Comparison of ENCODE assay signal across 8 mouse cellular contexts in genomic region chr1:171360656-171361055, GRCm38 (mm10). TPM values are rescaled to one million over a fixed set of nuclear protein-coding genes. Genes with fewer than 3 reads are reported as not detected.
DNase-seq lines count a peak whose midpoint lies in the region; ATAC-seq and TF ChIP-seq lines count a peak whose summit lies in the region.

TSS of gene Klhdc9 (minus strand) at chr1:171360798.

- under 1% methylated on average over 21 of the region's 21 CpGs for WGBS in forebrain, embryonic 10.5 days
- 2% methylated on average over 21 of the region's 21 CpGs for WGBS in heart, embryonic 14.5 days
- under 1% methylated on average over 21 of the region's 21 CpGs for WGBS in kidney, postnatal 0 days
- 41% methylated on average over 21 of the region's 21 CpGs for WGBS in liver, adult 2 months

- TF ChIP-seq CTCF in kidney, postnatal 0 days (IDR thresholded peaks at IDR 0.05; ENCODE audit: low read depth): no peak
- no peak for TF ChIP-seq CTCF in liver, adult 2 months (IDR thresholded peaks at IDR 0.05; ENCODE audit: low read depth, low read length)

- H3K9me3 ChIP-seq in forebrain, embryonic 10.5 days: peaks cover 7% of the 10 kb centered on the region; the same call in 1 of the 2 replicates
- H3K9me3 ChIP-seq in heart, embryonic 14.5 days (ENCODE audit: control insufficient read depth, low read length): peaks cover 3% of the 10 kb centered on the region
- H3K9me3 ChIP-seq in kidney, postnatal 0 days (replicated peaks; ENCODE audit: low read length): no peaks in the 10 kb centered on the region

- no peaks in the 10 kb centered on the region for H3K27me3 ChIP-seq in forebrain, embryonic 10.5 days (ENCODE audit: poor library complexity, severe bottlenecking)
- H3K27me3 ChIP-seq in heart, embryonic 14.5 days (ENCODE audit: control insufficient read depth, insufficient read depth, low read length): no peaks in the 10 kb centered on the region
- no peaks in the 10 kb centered on the region for H3K27me3 ChIP-seq in kidney, postnatal 0 days (ENCODE audit: insufficient read depth, low read length)
- H3K27me3 ChIP-seq in liver, adult 2 months (ENCODE audit: control insufficient read depth, insufficient read depth, low read length): no peaks in the 10 kb centered on the region

- peak; percentile 91 for DNase-seq in CD4-positive helper T cell, adult 2 months (ENCODE audit: low read depth, low spot score)
- peak; percentile 88 for DNase-seq in c-Kit-positive CD71-positive TER-119-negative erythroid progenitor cells, embryonic 14.5 days (ENCODE audit: low read depth)
- DNase-seq in forebrain, embryonic 10.5 days (ENCODE audit: extremely low spot score, low spot score): peak; percentile 96
- peak; percentile 99 for DNase-seq in kidney, postnatal 0 days (ENCODE audit: low spot score)
- no peak for DNase-seq in liver, adult 2 months (ENCODE audit: extremely low read depth, low read depth, low spot score)
- peak; percentile 65 to 68 for DNase-seq in monocyte, adult 2 months (ENCODE audit: low read depth in 1 of 2, low spot score in 2 of 2)
- DNase-seq in spleen, postnatal 14 days (ENCODE audit: low spot score in 2 of 2): peak; percentile 70 to 90

- peaks cover 40% of the 10 kb centered on the region for H3K36me3 ChIP-seq in forebrain, embryonic 10.5 days (replicated peaks)
- peaks cover 27% of the 10 kb centered on the region for H3K36me3 ChIP-seq in heart, embryonic 14.5 days (ENCODE audit: control insufficient read depth, insufficient read depth, low read length)
- H3K36me3 ChIP-seq in kidney, postnatal 0 days (ENCODE audit: insufficient read depth, low read length): peaks cover 15% of the 10 kb centered on the region; the same call in 1 of the 2 replicates
- peaks cover 17% of the 10 kb centered on the region; the same call in 1 of the 2 replicates for H3K36me3 ChIP-seq in liver, adult 2 months (ENCODE audit: control insufficient read depth, insufficient read depth, low read length)

- H3K4me2 ChIP-seq in heart, embryonic 14.5 days (ENCODE audit: low read length): peak within 1 kb of the TSS; percentile 66
- H3K4me2 ChIP-seq in kidney, postnatal 0 days (ENCODE audit: low read length): peak within 1 kb of the TSS; percentile 82

- peak within 1 kb of the TSS; percentile 82 for H3K27ac ChIP-seq in forebrain, embryonic 10.5 days
- peak within 1 kb of the TSS in 1 of 2 experiments; percentile 63; a peak in 2 of 4 replicates for H3K27ac ChIP-seq in heart, embryonic 14.5 days (replicated peaks in 1 of 2; ENCODE audit: control insufficient read depth in 1 of 2, insufficient read depth in 1 of 2, low read depth in 2 of 2, low read length in 2 of 2)
- peak within 1 kb of the TSS; percentile 80 for H3K27ac ChIP-seq in kidney, postnatal 0 days
- no peak within 1 kb of the TSS for H3K27ac ChIP-seq in liver, adult 2 months (replicated peaks; ENCODE audit: insufficient read depth, low read depth, low read length)

- ATAC-seq in heart, embryonic 14.5 days (ENCODE audit: insufficient number of reproducible peaks, insufficient read depth, low FRiP score, low read depth): peak; percentile 83
- ATAC-seq in kidney, postnatal 0 days (replicated peaks; ENCODE audit: low FRiP score, low read depth): peak; percentile 96

- H3K4me3 ChIP-seq in forebrain, embryonic 10.5 days: peak within 1 kb of the TSS; percentile 55
- peak within 1 kb of the TSS; percentile 45 to 52 for H3K4me3 ChIP-seq in heart, embryonic 14.5 days (ENCODE audit: control insufficient read depth in 1 of 2, insufficient read depth in 1 of 2, low read depth in 1 of 2, low read length in 2 of 2)
- peak within 1 kb of the TSS; percentile 53 for H3K4me3 ChIP-seq in kidney, postnatal 0 days (replicated peaks; ENCODE audit: low read depth, low read length)
- H3K4me3 ChIP-seq in liver, adult 2 months (ENCODE audit: insufficient read depth, low read depth, low read length): peak within 1 kb of the TSS; percentile 16; the same call in 1 of the 2 replicates

- peaks cover 21% of the 10 kb centered on the region for H3K4me1 ChIP-seq in forebrain, embryonic 10.5 days
- peaks cover 0 to 3% of the 10 kb centered on the region in 2 experiments; a peak in 2 of 4 replicates for H3K4me1 ChIP-seq in heart, embryonic 14.5 days (ENCODE audit: control insufficient read depth in 2 of 2, insufficient read depth in 2 of 2, low read length in 2 of 2)
- no peaks in the 10 kb centered on the region; the same call in 1 of the 2 replicates for H3K4me1 ChIP-seq in kidney, postnatal 0 days (replicated peaks; ENCODE audit: insufficient read depth, low read length)
- no peaks in the 10 kb centered on the region for H3K4me1 ChIP-seq in liver, adult 2 months (ENCODE audit: control insufficient read depth, insufficient read depth, low read length)

- TF ChIP-seq POLR2A in liver, adult 2 months (IDR thresholded peaks at IDR 0.05; ENCODE audit: extremely low read depth, insufficient read depth, low read length): no peak

- H3K9ac ChIP-seq in heart, embryonic 14.5 days (ENCODE audit: low read length): peak within 1 kb of the TSS; percentile 65
- peak within 1 kb of the TSS; percentile 73 for H3K9ac ChIP-seq in kidney, postnatal 0 days (ENCODE audit: low read depth, low read length)
- H3K9ac ChIP-seq in liver, adult 2 months (ENCODE audit: low read depth, low read length): no peak within 1 kb of the TSS

- H3K79me2 ChIP-seq in liver, adult 2 months (ENCODE audit: control insufficient read depth, insufficient read depth, low read length): no peaks in the 10 kb centered on the region

RNA-seq across cellular contexts. Expression of gene Klhdc9, which starts in this region (rescaled TPM):
- polyA plus RNA-seq in forebrain, embryonic 10.5 days (2016; fragmentation: Nextera tagmentation; extraction: Ambion mirVana): 2.7 and 2.8 TPM in 2 replicates
- 0.63 and 1.0 TPM in 2 replicates for polyA plus RNA-seq in heart, embryonic 14.5 days (2014; fragmentation: Nextera tagmentation; extraction: Ambion mirVana)
- polyA plus RNA-seq in kidney, postnatal 0 days (2015; fragmentation: Nextera tagmentation; extraction: Ambion mirVana): 5.7 and 6.4 TPM in 2 replicates
- not detected in 2 replicates for total RNA-seq in liver, adult 2 months (2014; rRNA removed)
- 0.05 TPM in 1 of 2 replicates, not detected in the other for polyA plus RNA-seq in liver, adult 2 months (2012; rRNA removed)
